Mouse (Mus musculus) heart, adult 11 months (tissue): ENCODE measurements around the gene Dhrs1.

ENCODE experiments used
- DNase-seq: peaks from one replicate; pipeline ENCODE4 v3.0.0; 2022

The Dhrs1 gene

DNA sequence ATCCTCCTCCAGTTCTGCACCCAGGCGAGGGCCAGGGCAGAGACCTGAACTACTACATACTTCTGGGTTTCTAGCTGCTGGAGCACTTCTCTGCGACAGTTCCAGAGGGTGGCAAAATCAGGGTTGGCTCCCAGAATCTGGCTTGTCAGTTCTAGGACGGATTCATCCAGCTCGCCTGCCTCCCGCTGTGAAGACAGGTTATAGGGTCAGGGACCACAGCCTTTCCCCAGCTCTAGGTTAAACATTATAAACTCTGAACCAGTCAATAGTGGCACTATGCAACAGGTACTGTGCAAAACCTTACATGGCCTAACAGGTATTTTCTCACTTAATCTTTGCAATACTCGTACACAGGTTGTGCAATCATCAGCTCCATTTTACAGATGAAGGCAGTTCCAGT, 24.4 kb downstream of the Dhrs1 start:
- no peak for DNase-seq

DNA sequence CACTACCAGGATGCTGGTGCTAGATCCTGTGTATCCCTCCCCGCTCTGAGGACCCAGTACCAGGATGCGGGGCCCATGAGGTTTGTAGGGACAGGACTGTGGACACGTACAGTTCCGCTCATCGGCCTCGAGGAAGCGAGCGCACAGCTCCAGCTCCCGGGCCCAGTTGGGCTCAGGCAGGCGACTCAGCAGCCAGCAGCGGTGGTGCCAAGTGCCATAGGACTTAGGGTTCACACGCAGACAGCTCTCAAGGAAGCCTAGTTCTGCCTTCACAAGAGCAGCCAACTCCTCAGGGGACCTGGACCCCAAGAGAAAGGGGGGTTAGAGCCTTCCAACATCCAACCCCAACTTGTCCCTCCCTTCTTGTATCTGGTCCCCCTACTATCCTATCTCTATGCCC, 24.8 kb downstream of the Dhrs1 start:
- no peak for DNase-seq

DNA sequence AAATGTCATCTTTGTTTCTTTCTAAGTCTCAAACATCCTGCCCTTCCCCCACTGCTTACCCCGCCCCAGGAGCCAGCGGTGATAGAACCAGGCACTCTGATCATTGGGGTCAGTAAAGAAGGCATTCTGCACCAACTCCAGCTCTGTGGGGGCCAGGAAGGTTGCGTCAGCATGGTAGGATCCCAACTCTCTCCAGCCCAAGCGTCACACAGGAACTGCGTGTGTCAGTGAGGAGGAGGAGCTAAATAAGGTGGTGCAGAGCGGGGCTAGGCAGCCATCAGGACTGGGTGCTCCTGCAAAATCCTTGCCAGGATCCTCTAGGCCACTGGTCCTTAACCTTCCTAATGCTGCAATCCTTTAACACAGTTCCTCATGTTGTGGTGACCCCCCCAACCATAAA, 25.8 kb downstream of the Dhrs1 start:
- DNase-seq: peak; percentile 83

DNA sequence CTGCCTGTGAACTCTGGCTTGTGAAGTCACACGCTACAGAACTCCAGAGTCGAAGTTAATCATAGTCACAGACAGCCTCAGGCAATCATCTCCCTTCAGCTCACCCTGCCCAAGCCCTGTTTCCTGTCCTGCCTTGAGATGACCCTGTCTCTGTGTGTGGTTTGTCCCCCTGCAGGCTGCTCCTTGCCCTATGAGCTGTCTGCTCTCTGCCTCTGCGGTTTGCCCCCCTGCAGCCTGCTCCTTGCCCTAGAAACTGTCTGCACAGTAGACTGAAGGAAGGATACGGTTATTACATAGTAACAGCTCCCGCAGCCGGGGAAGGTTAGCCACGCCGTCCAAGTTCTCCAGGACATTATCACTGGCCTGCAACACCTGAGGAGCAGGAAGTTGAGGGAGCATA, 28.6 kb downstream of the Dhrs1 start:
- DNase-seq: peak; percentile 81

DNA sequence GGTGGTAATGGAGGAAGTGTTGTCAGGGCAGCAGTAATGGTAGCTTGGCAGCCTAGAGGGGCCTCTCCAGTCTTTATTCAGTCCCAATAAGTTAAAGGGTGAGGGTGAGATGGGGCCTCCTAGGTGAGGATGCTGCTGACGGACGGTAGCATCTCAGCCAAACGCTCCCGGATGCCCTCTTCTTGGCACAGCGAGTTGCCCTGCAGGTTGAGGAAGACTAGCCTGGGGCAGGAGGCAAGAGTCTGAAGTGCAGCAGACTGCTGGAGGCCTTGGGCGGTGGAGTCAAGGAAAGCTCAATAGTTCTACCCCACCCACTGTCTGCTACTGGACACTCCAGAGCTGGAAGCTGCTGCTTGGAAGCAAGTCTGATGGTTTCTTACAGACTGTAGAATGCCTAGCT, 29.2 kb downstream of the Dhrs1 start:
- peak; percentile 85 for DNase-seq

DNA sequence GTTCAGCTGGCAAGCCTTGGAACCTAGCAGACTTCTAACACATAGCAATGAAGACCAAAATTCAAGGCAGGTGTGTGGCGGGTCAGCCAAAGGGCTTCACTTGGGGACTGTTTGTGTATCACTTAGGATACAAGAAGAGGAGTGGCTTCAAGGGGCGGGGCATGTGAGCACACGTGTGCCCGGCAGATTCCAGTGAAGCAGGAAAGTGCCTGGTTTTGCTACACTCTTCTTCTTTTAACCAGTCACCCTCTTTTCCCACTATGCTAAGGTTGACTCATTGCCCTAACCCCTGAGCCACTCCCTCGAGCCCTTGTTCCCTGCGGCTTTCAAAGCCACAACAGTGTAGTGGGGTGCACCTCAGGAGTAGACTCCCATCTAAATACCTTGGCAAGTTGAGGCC, 30.6 kb downstream of the Dhrs1 start:
- DNase-seq: peak; percentile 82

DNA sequence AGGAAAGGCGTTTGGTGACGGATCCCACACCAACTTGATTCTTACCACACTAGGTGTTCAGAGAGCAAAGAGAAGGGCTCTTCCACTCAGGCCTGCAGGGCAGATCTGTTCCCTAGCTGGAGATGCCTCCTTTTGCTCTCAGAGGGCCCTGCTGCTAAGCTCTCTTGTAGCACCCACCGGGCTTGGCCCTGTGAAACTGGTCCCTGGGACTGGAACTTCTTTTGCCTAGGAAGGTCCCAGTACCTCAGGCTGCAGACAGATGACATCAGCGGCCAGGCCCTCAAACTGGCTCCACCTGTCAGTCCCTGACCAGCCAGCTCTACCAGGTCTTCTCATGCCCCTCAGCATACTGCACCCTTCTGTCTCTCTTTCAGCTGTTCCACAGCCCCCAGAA, 31.8 kb downstream of the Dhrs1 start, which contains the start of gene Tgm1:
Gene Tgm1, minus strand, starts transcription at position 198 of the 394 bp plus-strand sequence.
- no peak for DNase-seq

DNA sequence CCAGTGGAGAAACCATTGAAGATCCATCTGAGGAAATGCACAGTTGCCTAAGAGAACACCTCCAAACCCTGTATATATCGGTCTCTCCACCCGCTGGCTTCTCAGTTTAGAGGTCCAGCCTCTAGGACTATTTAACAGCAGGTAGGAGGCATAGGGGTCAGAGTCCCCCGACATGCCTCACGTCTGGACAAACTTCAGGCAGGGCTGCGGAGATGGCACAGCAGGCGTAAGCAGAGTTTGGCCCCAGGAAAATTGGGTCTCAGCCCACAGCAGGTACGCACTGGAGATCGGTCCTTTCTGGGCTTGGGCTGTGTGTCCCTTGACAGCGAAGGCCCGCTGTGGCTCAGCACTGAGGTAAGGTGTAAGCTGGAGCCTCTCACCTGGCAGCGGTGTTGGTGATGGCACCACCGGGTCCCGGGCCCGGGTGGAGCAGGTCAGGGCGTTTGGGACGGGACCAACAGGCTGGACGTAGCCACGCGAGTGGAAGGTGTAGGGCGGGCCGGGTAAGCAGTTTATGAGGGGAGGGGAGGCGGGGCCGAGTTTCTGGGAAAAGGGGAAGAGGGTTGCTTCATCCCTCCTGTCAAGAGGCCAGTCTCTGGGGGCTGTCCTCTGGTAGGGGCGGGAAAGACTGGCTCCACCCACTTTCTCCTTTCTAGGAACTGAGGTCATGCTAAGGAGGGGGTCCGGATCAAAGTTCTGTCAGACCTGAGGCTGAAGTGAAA, 32.3 kb downstream of the Dhrs1 start:
- DNase-seq: peak; percentile 97

DNA sequence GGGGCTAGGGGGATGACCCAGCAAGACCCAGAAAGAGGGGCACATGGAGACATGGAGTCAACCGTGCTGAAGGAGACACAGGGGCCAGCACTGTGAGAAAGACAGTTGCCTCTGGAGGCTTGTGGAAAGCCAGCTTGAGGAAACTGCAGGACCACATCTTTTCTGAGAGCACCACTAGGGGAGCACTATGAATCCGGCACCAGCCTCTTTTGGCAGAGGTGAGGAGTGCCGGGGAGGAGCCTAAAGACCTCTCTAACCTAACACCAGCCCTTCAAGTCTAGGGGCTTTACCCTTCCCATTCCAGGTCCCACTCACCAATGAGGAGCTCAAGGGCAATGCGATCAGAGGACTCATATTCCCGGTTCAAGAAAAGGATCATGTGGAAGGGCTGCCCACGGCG, 33.7 kb downstream of the Dhrs1 start:
- DNase-seq: no peak

DNA sequence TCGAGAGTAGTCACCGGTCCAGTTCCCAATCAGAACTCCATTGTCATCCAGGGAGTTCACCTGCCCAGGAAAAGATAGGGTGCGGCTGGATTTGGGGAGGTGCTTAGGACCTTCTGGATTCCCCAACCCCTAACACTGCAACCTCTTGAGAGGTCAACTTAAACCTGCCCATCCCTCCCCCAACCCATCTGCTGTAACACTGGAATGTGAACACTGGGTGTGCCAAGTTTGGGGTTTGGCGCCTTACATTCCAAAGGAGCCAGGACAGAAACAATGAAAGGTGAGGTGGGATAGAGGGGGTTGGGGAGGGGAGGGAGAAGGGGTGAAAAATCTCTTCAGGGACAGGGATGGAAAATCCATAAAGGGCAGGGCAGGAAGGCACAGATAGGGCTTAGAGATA, 36.0 kb downstream of the Dhrs1 start:
- no peak for DNase-seq

DNA sequence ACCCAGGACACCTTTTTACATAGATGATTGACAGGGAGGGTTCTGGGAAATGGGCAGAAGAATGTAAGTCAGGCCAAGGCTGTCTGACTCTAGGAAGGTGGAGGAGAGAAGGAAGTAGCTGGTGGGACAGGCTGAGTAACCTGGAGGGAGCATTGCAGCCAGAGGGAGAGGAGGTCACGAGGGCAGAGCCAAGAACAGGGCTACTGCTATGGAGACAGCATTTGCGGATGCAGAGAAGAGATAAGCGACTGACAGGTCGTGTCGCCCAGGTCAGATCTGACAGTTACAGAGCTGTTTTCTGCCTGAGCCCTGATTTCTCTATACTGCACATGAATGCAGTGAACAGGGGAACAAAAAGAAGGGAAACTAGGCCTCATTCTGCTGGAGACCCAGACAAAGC, 38.1 kb downstream of the Dhrs1 start:
- no peak for DNase-seq

DNA sequence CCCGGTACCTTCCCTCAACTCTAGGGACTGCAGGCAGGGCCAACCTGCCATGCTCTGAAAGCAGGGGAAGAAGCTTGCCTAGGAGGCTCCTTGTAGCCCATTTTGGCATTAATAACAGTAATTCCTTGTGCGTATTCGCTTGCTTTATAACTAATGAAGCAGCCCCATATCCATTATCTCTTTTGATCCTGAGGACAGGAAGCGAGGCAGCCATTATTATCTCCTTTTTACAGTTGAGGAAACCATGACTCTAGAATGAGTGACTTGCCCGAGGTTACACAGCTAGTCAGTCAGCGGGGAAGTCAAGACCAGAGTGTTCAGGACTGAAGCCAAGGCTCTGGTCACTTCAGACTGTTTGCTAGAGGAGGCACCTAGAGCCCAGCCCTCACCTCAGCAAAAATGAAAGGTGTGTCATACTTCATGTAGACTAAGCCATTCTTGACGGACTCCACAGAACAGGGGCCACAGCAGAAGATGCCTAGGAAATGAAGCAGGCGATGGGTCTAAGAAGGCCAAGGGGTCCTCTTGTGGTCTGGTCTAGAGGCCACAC, 39.4 kb downstream of the Dhrs1 start:
- DNase-seq: peak; percentile 86

DNA sequence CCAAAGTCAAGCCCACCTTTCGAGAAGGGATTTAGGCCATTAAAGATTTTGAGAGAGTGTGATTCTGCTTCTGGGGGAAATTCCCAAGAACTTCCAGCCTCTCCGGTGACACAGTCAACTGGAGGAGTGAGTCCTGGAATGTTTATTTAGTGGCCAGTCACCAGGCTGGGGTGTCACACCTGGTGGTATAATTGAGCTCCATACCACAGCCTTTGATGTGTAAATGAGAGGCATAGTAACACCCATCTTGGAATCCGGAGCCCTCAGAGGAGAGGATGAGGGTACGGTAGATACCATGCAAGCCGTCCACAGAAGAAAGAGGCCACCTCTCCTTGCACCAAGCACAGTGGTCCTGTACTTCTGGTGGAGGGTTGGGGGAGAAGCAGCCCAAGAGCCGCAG, 42.7 kb downstream of the Dhrs1 start:
- DNase-seq: peak; percentile 76

DNA sequence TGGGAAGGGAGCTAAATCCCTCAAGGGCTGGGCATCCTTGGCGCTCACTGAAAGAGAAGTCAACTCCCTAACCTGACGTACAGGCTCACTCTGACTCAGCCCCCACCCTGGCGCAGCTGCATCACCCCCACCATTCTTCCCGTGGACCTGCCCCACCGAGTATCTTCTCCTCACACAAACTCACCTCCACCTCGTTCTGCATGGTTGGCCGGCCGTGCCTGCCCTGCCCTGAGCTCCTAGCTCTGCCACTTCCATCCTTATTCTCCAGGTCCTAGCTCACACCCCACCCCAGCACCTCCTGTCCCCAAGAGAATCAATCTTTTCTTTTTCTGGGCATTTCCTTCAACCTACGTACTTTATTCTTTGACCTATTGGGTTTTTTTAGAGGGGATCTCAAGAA, 44.4 kb downstream of the Dhrs1 start:
- DNase-seq: peak; percentile 83

DNA sequence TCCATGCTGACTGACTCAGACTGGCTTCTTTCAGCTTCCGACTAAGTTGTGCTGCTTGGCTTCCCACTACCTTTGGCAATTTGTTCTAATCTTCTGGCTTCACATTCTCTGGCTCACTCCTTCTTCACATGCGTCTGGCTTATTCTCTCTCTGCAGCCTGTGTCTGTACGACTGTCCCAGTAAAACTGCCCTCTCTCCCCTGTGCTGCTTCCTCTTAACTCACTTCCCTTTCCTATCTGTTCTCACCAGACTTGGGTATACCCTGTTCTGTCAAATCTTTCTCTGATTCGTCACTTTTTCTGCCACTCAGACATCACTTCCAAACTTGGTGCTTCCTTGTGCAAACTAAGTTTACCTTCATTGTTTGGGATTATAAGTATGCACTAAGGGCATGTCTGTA, 48.3 kb downstream of the Dhrs1 start:
- peak; percentile 91 for DNase-seq

DNA sequence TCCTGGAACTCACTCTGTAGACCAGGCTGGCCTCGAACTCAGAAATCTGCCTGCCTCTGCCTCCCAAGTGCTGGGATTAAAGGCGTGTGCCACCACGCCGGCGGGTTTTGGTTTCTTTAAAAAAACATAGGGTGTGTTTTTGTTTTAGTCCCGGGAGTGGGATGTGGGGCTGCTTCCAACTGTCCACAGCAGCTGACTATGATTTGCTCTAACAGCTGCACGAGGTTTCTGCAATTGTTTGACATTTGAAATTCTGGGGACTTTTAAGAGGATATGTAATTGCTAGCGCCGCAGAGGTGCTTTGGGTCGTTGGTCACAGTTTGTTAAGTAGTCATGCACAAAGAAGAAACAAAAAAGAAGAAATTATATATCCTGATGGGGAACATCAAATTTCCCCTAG, 56.1 kb downstream of the Dhrs1 start:
- DNase-seq: no peak
